Mouse (Mus musculus): ENCODE measurements around the gene C8a. TPM values are rescaled to one million over a fixed set of nuclear protein-coding genes. Genes with fewer than 3 reads are reported as not detected.

C8a gene
- polyA plus RNA-seq, 1 experiment from 2014 or later = not detected

Other genes with a start within 250 kb of the C8a start
- 0.25 TPM in 1 of 2 replicates, not detected in the other for gene C8b, start 110.1 kb downstream of the C8a start, polyA plus RNA-seq (2015; fragmentation: Nextera tagmentation; extraction: Ambion mirVana)
- not detected in 2 replicates for gene Gm17662, start 19.1 kb downstream of the C8a start, polyA plus RNA-seq (2015; fragmentation: Nextera tagmentation; extraction: Ambion mirVana)
- 0.09 and 0.12 TPM in 2 replicates for gene Fyb2, start 37.1 kb upstream of the C8a start, polyA plus RNA-seq (2015; fragmentation: Nextera tagmentation; extraction: Ambion mirVana)
- gene Prkaa2, start 233.5 kb upstream of the C8a start, polyA plus RNA-seq (2015; fragmentation: Nextera tagmentation; extraction: Ambion mirVana) = 6.2 and 7.1 TPM in 2 replicates